Mouse (Mus musculus): Measurements from ENCODE around the gene Atp5g2. TPM values are rescaled to one million over a fixed set of nuclear protein-coding genes. Genes with fewer than 3 reads are reported as not detected.

Atp5g2 gene
- total RNA-seq, 2 experiments from 2014 or later = 11.4 to 13.4 TPM

DNA sequence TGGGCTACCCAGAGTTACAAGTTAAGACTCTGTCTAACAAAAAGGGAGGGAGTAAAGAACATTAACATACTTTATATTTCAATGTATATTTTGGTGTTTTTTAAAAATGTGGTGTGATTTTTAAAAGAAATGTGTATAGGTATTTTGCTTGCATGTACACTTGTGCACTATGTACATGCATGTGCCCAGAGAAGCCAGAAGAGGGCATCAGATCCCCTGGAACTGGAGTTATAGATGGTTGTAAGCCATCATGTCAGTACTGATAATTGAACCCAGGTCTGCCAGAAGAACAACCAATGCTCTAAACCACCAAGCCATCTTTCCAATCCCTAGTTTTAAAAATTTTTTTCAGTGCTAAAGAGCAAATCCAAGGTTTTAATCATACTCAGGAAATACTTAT is 59.2 kb downstream of the Atp5g2 start:
- DNase-seq (ENCODE audit: extremely low spot score in 1 of 2, low spot score in 1 of 2) = no peak

Small RNA genes within 50 kb of the gene (microRNA-seq; reads per million reads assigned to microRNA genes)
- gene Mir688 = 0.18 to 0.20 reads per million in 2 experiments

Other genes starting within 250 kb of the Atp5g2 start
- under 1 TPM; 0.80 to 0.91 TPM for gene Amhr2, start 227.0 kb downstream of the Atp5g2 start, total RNA-seq (2021)
- gene Prr13, start 213.3 kb downstream of the Atp5g2 start, total RNA-seq (2021) = 10 to 100 TPM; 32.2 to 36.9 TPM
- 100 to 1,000 TPM; 449 to 472 TPM for gene Pcbp2, start 201.8 kb downstream of the Atp5g2 start, total RNA-seq (2021)
- not detected for gene Gm10337, start 168.6 kb downstream of the Atp5g2 start, total RNA-seq (2021)
- 100 to 1,000 TPM in 1 of 2 experiments, 10 to 100 TPM in 1; 94.0 to 102 TPM for gene Map3k12, start 155.3 kb downstream of the Atp5g2 start, total RNA-seq (2021)
- 10 to 100 TPM; 32.8 to 40.4 TPM for gene Tarbp2, start 154.2 kb downstream of the Atp5g2 start, total RNA-seq (2021)
- 1 to 10 TPM; 2.1 to 3.0 TPM for gene Npff, start 147.4 kb downstream of the Atp5g2 start, total RNA-seq (2021)
- gene Gm28047, start 47.3 kb downstream of the Atp5g2 start, total RNA-seq (2021) = 1 to 10 TPM; 1.5 to 3.6 TPM
- 10 to 100 TPM; 34.2 to 50.8 TPM for gene Atf7, start 46.9 kb downstream of the Atp5g2 start, total RNA-seq (2021)
- gene Calcoco1, start 49.8 kb upstream of the Atp5g2 start, total RNA-seq (2021) = 10 to 100 TPM; 85.8 to 91.4 TPM
- gene Hoxc13, start 248.8 kb upstream of the Atp5g2 start, total RNA-seq (2021) = not detected